Mouse (Mus musculus): ENCODE data around the gene 1700025C18Rik. TPM values are rescaled to one million over a fixed set of nuclear protein-coding genes. Genes with fewer than 3 reads are reported as not detected.

Gene 1700025C18Rik
- polyA plus RNA-seq, 1 experiment from 2014 or later = not detected

- Histone ChIP-seq H3K36me3 (replicated peaks) (no peaks in the 10 kb centered on the region), H3K27ac (replicated peaks) (no peak overlapping the region), H3K4me1 (peaks cover 31% of the 10 kb centered on the region), H3K27me3 (replicated peaks; ENCODE audit: low read depth, poor library complexity, severe bottlenecking) (peaks cover 14% of the 10 kb centered on the region; the same call in 1 of the 2 replicates), H3K4me3 (no peak overlapping the region), H3K9me3 (no peaks in the 10 kb centered on the region)
- 42% methylated on average over 11 of the region's 11 CpGs for WGBS
- DNase-seq (ENCODE audit: low spot score) = no peak
Measured at GRCm38 (mm10) chr2:165051566-165051965, 39.0 kb downstream of the 1700025C18Rik start.

- no peaks in the 10 kb centered on the region for H3K9me3 ChIP-seq
- no peaks in the 10 kb centered on the region for H3K36me3 ChIP-seq (replicated peaks)
- H3K27me3 ChIP-seq (replicated peaks; ENCODE audit: low read depth, poor library complexity, severe bottlenecking) = peaks cover 8% of the 10 kb centered on the region; the same call in 1 of the 2 replicates
- no peak overlapping the region for H3K4me3 ChIP-seq
- DNase-seq (ENCODE audit: low spot score) = no peak
- WGBS = 80% methylated on average over 18 of the region's 18 CpGs
- H3K4me1 ChIP-seq = peaks cover 25% of the 10 kb centered on the region
- no peak overlapping the region for H3K27ac ChIP-seq (replicated peaks)
Measured at GRCm38 (mm10) chr2:165050826-165051548, 39.6 kb downstream of the 1700025C18Rik start.

DNA sequence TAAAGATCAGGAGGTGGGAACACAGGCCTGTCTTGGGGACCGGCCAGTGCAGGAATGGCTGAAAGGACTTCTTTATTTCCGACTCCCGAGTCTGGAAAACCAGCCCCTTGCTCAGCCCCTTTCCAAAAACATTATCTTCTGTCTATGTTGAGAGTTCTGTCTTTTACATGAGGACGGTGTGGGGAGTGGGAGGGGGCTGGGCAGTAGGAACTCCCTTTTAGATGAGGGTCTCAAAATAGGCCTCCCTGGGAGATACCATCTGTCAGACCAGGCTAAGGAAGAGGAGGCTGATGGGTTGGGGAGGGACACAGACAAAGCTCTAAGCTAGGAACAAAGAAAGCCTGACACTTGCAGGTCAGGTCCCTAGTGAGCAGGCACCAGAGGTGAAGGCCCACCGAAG, 41.5 kb downstream of the 1700025C18Rik start:
- 0 out of 2 replicates have a peak, but pooled peaks cover 10% of the 10 kb centered on the region for H3K27me3 ChIP-seq (replicated peaks; ENCODE audit: low read depth, poor library complexity, severe bottlenecking)
- no peak overlapping the region for H3K4me3 ChIP-seq
- no peaks in the 10 kb centered on the region for H3K36me3 ChIP-seq (replicated peaks)
- H3K4me1 ChIP-seq = peaks cover 17% of the 10 kb centered on the region
- DNase-seq (ENCODE audit: low spot score) = no peak
- 0 out of 2 replicates have a peak overlapping the region, but pooled peaks have one; percentile 10 for H3K27ac ChIP-seq (replicated peaks)
- no peaks in the 10 kb centered on the region for H3K9me3 ChIP-seq
- WGBS = 63% methylated on average over 5 of the region's 5 CpGs

GRCm38 (mm10) chr2:165043729-165044128, 46.8 kb downstream of the 1700025C18Rik start:
- no peaks in the 10 kb centered on the region for H3K36me3 ChIP-seq (replicated peaks)
- no peak overlapping the region for H3K4me3 ChIP-seq
- 0 out of 2 replicates have a peak, but pooled peaks cover 14% of the 10 kb centered on the region for H3K27me3 ChIP-seq (replicated peaks; ENCODE audit: low read depth, poor library complexity, severe bottlenecking)
- DNase-seq (ENCODE audit: low spot score) = no peak
- no peaks in the 10 kb centered on the region for H3K9me3 ChIP-seq
- 67% methylated on average over 2 of the region's 2 CpGs for whole genome bisulfite sequencing
- no peak overlapping the region for H3K27ac ChIP-seq (replicated peaks)
- peaks cover 18% of the 10 kb centered on the region for H3K4me1 ChIP-seq

- 14% methylated on average over 17 of the region's 17 CpGs for WGBS
- Histone ChIP-seq H3K27me3 (replicated peaks; ENCODE audit: low read depth, poor library complexity, severe bottlenecking) (0 out of 2 replicates have a peak, but pooled peaks cover 14% of the 10 kb centered on the region), H3K4me1 (peaks cover 18% of the 10 kb centered on the region), H3K9me3 (no peaks in the 10 kb centered on the region), H3K27ac (replicated peaks) (no peak overlapping the region), H3K36me3 (replicated peaks) (no peaks in the 10 kb centered on the region), H3K4me3 (no peak overlapping the region)
- peak; percentile 35 for DNase-seq (ENCODE audit: low spot score)
Measured at GRCm38 (mm10) chr2:165043090-165043636, 47.4 kb downstream of the 1700025C18Rik start.

- Histone ChIP-seq H3K9me3 (no peaks in the 10 kb centered on the region), H3K4me3 (no peak overlapping the region), H3K27me3 (replicated peaks; ENCODE audit: low read depth, poor library complexity, severe bottlenecking) (0 out of 2 replicates have a peak, but pooled peaks cover 14% of the 10 kb centered on the region), H3K36me3 (replicated peaks) (no peaks in the 10 kb centered on the region), H3K4me1 (peaks cover 18% of the 10 kb centered on the region), H3K27ac (replicated peaks) (no peak overlapping the region)
- 73% methylated on average over 5 of the region's 5 CpGs for WGBS
- DNase-seq (ENCODE audit: low spot score) = no peak
Measured at GRCm38 (mm10) chr2:165042126-165042525, 48.4 kb downstream of the 1700025C18Rik start.

- Histone ChIP-seq H3K27me3 (replicated peaks; ENCODE audit: low read depth, poor library complexity, severe bottlenecking) (0 out of 2 replicates have a peak, but pooled peaks cover 5% of the 10 kb centered on the region), H3K4me1 (peaks cover 25% of the 10 kb centered on the region), H3K4me3 (no peak overlapping the region), H3K27ac (replicated peaks) (no peak overlapping the region), H3K9me3 (no peaks in the 10 kb centered on the region), H3K36me3 (replicated peaks) (no peaks in the 10 kb centered on the region)
- DNase-seq (ENCODE audit: low spot score) = no peak
- WGBS = 75% methylated on average over 4 of the region's 4 CpGs
Measured at GRCm38 (mm10) chr2:165037415-165037814, 53.1 kb downstream of the 1700025C18Rik start.

DNA sequence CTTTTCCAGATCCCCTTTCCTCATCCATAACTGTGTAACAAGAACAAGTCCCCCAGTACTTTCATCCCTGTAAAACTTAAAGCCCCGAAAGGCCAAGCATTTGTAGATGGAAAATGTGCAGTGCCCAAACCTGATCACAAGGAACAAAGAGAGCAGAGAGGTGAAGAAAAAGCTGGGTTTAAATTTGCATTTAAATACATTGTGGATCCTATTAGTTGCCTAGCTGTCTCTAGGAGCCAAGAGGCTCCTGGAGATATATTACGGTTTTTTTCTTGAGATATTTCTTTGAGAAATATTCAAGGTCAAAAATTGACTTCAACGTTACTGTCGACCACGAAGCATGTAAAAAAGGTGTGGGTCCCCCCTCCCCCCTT, 55.5 kb downstream of the 1700025C18Rik start:
- Histone ChIP-seq H3K36me3 (replicated peaks) (peaks cover 8% of the 10 kb centered on the region; the same call in 1 of the 2 replicates), H3K9me3 (no peaks in the 10 kb centered on the region), H3K4me3 (peak overlapping the region; percentile 91), H3K27ac (replicated peaks) (peak overlapping the region; percentile 100), H3K27me3 (replicated peaks; ENCODE audit: low read depth, poor library complexity, severe bottlenecking) (no peaks in the 10 kb centered on the region), H3K4me1 (peaks cover 34% of the 10 kb centered on the region)
- DNase-seq (ENCODE audit: low spot score) = no peak
- 41% methylated on average over 5 of the region's 5 CpGs for WGBS

DNA sequence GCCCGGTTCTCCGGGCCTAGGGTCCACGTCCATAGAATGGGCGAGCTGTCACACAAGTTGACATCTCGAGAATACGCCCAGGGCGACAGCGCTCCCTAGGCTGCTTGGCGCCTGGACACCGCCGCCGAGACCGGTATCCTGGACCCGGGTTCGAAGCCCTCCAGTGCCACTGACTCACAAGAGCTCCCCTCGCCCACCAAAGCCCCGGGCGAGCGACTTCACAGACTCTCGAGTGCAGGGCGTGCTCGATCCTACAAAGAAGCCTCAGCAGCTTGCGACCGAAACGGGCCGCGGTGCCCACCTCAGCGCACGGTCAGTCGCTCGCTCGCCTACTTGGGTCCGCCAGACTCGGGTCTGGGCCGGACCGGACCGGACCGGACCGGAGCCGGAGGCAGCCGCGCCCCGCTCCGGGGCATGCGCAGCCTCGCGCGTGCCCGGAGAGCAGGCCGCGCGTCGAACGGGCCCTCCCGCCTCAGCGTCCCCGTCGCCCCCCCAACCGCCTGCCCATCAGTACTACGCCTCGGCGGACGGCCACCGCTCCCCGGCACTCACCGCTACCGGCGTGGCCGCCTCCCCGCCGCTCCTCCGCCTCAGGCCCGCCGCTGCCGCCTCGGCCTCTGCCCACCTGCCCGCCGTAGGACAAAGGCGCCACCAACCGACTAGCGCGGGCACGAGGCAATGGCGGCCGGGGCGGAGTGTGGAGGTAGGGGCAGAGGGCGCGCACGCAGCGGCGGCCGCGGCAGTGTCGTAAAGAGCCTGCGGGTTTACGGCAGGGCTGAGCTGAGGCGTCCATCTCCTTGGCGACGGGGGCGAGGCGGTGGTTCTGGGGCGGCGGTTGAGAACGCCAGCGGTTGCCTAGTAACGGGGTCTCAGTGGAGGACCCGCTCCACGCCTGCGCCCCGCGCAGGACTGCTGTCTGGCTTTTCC, 56.2 kb downstream of the 1700025C18Rik start, which contains the start of gene Ncoa5:
Gene Ncoa5 (minus strand): TSS at position 737 of the 927 bp plus-strand sequence.
- peak within 1 kb of the TSS; percentile 100 for H3K27ac ChIP-seq (replicated peaks)
- DNase-seq (ENCODE audit: low spot score) = peak; percentile 100
- H3K4me1 ChIP-seq = peaks cover 34% of the 10 kb centered on the region
- H3K9me3 ChIP-seq = no peaks in the 10 kb centered on the region
- under 1% methylated on average over 111 of the region's 111 CpGs for WGBS
- H3K36me3 ChIP-seq (replicated peaks) = peaks cover 8% of the 10 kb centered on the region; the same call in 1 of the 2 replicates
- no peaks in the 10 kb centered on the region for H3K27me3 ChIP-seq (replicated peaks; ENCODE audit: low read depth, poor library complexity, severe bottlenecking)
- peak within 1 kb of the TSS; percentile 91 for H3K4me3 ChIP-seq

DNA sequence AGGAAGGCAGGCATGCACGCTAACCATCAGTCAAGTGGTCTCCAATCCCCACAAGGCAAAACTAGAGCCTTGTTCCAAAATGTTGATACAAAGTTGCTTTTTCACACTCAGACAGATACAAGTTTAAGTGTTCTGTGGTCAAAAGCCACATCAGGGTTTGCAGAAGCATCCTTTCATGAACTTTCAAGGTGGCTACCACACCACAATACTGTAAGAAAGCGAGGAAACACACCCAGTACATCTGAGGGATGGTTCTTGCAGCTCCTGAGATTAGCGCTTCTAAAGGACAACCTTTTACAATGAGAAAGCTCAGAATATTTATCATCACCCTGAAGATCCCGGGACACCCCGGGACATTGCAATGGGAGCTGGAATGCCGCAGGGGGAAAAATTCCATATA, 57.2 kb downstream of the 1700025C18Rik start:
- Histone ChIP-seq H3K4me3 (peak overlapping the region; percentile 91), H3K4me1 (peaks cover 34% of the 10 kb centered on the region), H3K27ac (replicated peaks) (no peak overlapping the region), H3K9me3 (no peaks in the 10 kb centered on the region), H3K36me3 (replicated peaks) (peaks cover 11% of the 10 kb centered on the region), H3K27me3 (replicated peaks; ENCODE audit: low read depth, poor library complexity, severe bottlenecking) (no peaks in the 10 kb centered on the region)
- 61% methylated on average over 6 of the region's 6 CpGs for WGBS
- no peak for DNase-seq (ENCODE audit: low spot score)

GRCm38 (mm10) chr2:165032533-165032932, 58.0 kb downstream of the 1700025C18Rik start:
- 61% methylated on average over 3 of the region's 3 CpGs for WGBS

More at GRCm38 (mm10) chr2:165032533-165032932, 58.0 kb downstream of the 1700025C18Rik start:
- no peaks in the 10 kb centered on the region for H3K9me3 ChIP-seq
- H3K4me1 ChIP-seq = peaks cover 34% of the 10 kb centered on the region
- H3K27me3 ChIP-seq (replicated peaks; ENCODE audit: low read depth, poor library complexity, severe bottlenecking) = no peaks in the 10 kb centered on the region
- H3K27ac ChIP-seq (replicated peaks) = no peak overlapping the region
- H3K4me3 ChIP-seq = peak overlapping the region; percentile 91
- H3K36me3 ChIP-seq (replicated peaks) = peaks cover 11% of the 10 kb centered on the region
- no peak for DNase-seq (ENCODE audit: low spot score)

Data from embryonic facial prominence, embryonic 10.5 days (tissue).